Mouse (Mus musculus) hindbrain, embryonic 16.5 days (tissue): Measurements from ENCODE around the gene Zfp423. TPM values are rescaled to one million over a fixed set of nuclear protein-coding genes. Genes with fewer than 3 reads are reported as not detected.

Experiments used
- ATAC-seq: fragments of 200-750 bp; cut with Nextera tagmentation; 2 replicates; pipeline ENCODE4 v1.8.0; 2017; ENCODE audit warnings: moderate TSS enrichment, moderate library complexity
- H3K27ac ChIP-seq: fragments of 300-500 bp; sonication (generic); 2 replicates; pipeline ENCODE4 v1.5.1; 2014; ENCODE audit warnings: low read depth, mild to moderate bottlenecking, control low read depth, low read length, moderate library complexity
- H3K27me3 ChIP-seq: fragments of 300-500 bp; sonication (generic); replicated peaks from 2 replicates; pipeline ENCODE4 v1.6.1; 2014; ENCODE audit warnings: low read length; ENCODE audit not compliant: control insufficient read depth, insufficient read depth
- H3K36me3 ChIP-seq: fragments of 300-500 bp; sonication (generic); 2 replicates; pipeline ENCODE4 v1.6.1; 2014; ENCODE audit warnings: mild to moderate bottlenecking, low read length, moderate library complexity, mixed read lengths; ENCODE audit not compliant: control insufficient read depth, insufficient read depth
- H3K4me1 ChIP-seq: fragments of 300-500 bp; sonication (generic); 2 replicates; pipeline ENCODE4 v1.6.1; 2014; ENCODE audit warnings: low read depth, low read length; ENCODE audit not compliant: control insufficient read depth, insufficient read depth
- H3K4me2 ChIP-seq: fragments of 300-500 bp; sonication (generic); 2 replicates; pipeline ENCODE4 v1.6.1; 2014; ENCODE audit warnings: mild to moderate bottlenecking, low read length, control low read depth, moderate library complexity
- H3K4me3 ChIP-seq: fragments of 300-500 bp; sonication (generic); 2 replicates; pipeline ENCODE4 v1.5.1; 2014; ENCODE audit warnings: mild to moderate bottlenecking, low read length, control low read depth, moderate library complexity
- H3K9ac ChIP-seq: fragments of 300-500 bp; sonication (generic); 2 replicates; pipeline ENCODE4 v1.6.1; 2014; ENCODE audit warnings: low read depth, mild to moderate bottlenecking, control low read depth, low read length, moderate library complexity
- H3K9me3 ChIP-seq: fragments of 300-500 bp; sonication (generic); 2 replicates; pipeline ENCODE4 v1.6.1; 2014; ENCODE audit warnings: mild to moderate bottlenecking, low read length, moderate library complexity; ENCODE audit not compliant: control insufficient read depth
- WGBS: fragments of 180-500 bp; shearing (Covaris S2); extraction: QIAGEN DNeasy Blood & Tissue Kit; methylation state at CpG from one replicate; pipeline ENCODE4 v1.1.7; 2014; 5-methylcytosine and 5-hydroxymethylcytosine counted together
- polyA plus RNA-seq: library from polyadenylated mRNA; unstranded; fragments of >200 nt; fragmentation: Nextera tagmentation; extraction: Ambion mirVana; gene quantifications from 2 replicates; pipeline ENCODE4 v1.2.1, GENCODE M21; 2015

Gene Zfp423
- polyA plus RNA-seq, 1 experiment from 2014 or later, result 21.6 TPM

- Histone ChIP-seq H3K27ac (peak overlapping the region; percentile 49), H3K9me3 (no peaks in the 10 kb centered on the region), H3K4me2 (peak overlapping the region; percentile 6; the same call in 1 of the 2 replicates), H3K4me1 (peaks cover 43% of the 10 kb centered on the region), H3K36me3 (no peaks in the 10 kb centered on the region), H3K4me3 (no peak overlapping the region), H3K27me3 (no peaks in the 10 kb centered on the region), H3K9ac (peak overlapping the region; percentile 10)
- 0 out of 2 replicates have a peak, but pooled peaks have one; percentile 31 for ATAC-seq
- WGBS, result 9% methylated on average over 10 of the region's 11 CpGs
Observed at GRCm38 (mm10) chr8:87708127-87708637, 251.2 kb downstream of the Zfp423 start.

- peak overlapping the region; percentile 49 for H3K27ac ChIP-seq
- ATAC-seq, result no peak
- H3K4me1 ChIP-seq, result peaks cover 50% of the 10 kb centered on the region
- H3K9ac ChIP-seq, result no peak overlapping the region; the same call in 1 of the 2 replicates
- H3K4me3 ChIP-seq, result no peak overlapping the region
- no peaks in the 10 kb centered on the region for H3K36me3 ChIP-seq
- 47% methylated on average over 17 of the region's 17 CpGs for WGBS
- H3K27me3 ChIP-seq, result no peaks in the 10 kb centered on the region
- peak overlapping the region; percentile 6 for H3K4me2 ChIP-seq
- H3K9me3 ChIP-seq, result no peaks in the 10 kb centered on the region
Observed at GRCm38 (mm10) chr8:87707176-87707575, 252.2 kb downstream of the Zfp423 start.

- no peak for ATAC-seq
- Histone ChIP-seq H3K4me1 (peaks cover 49% of the 10 kb centered on the region), H3K27ac (no peak overlapping the region), H3K27me3 (no peaks in the 10 kb centered on the region), H3K36me3 (no peaks in the 10 kb centered on the region), H3K4me2 (no peak overlapping the region), H3K9me3 (no peaks in the 10 kb centered on the region), H3K9ac (no peak overlapping the region), H3K4me3 (no peak overlapping the region)
- 81% methylated on average over 3 of the region's 3 CpGs for WGBS
Observed at GRCm38 (mm10) chr8:87704756-87705155, 254.6 kb downstream of the Zfp423 start.

GRCm38 (mm10) chr8:87702790-87703311, 256.5 kb downstream of the Zfp423 start:
- ATAC-seq, result peak; percentile 88

GRCm38 (mm10) chr8:87702051-87702521, 257.3 kb downstream of the Zfp423 start:
- Histone ChIP-seq H3K9ac (no peak overlapping the region), H3K4me2 (no peak overlapping the region)
- 29% methylated on average over 8 of the region's 8 CpGs for WGBS

More at GRCm38 (mm10) chr8:87702790-87703311, 256.5 kb downstream of the Zfp423 start:
- Histone ChIP-seq H3K27me3 (no peaks in the 10 kb centered on the region), H3K4me2 (peak overlapping the region; percentile 18; the same call in 1 of the 2 replicates), H3K4me3 (no peak overlapping the region), H3K27ac (peak overlapping the region; percentile 86), H3K4me1 (peaks cover 40% of the 10 kb centered on the region), H3K9ac (peak overlapping the region; percentile 5), H3K36me3 (no peaks in the 10 kb centered on the region), H3K9me3 (no peaks in the 10 kb centered on the region)
- 14% methylated on average over 10 of the region's 10 CpGs for WGBS

GRCm38 (mm10) chr8:87701583-87701982, 257.8 kb downstream of the Zfp423 start:
- Histone ChIP-seq H3K27ac (peak overlapping the region; percentile 86), H3K4me1 (peaks cover 37% of the 10 kb centered on the region), H3K9me3 (no peaks in the 10 kb centered on the region), H3K27me3 (no peaks in the 10 kb centered on the region), H3K9ac (no peak overlapping the region), H3K4me3 (no peak overlapping the region), H3K36me3 (no peaks in the 10 kb centered on the region), H3K4me2 (no peak overlapping the region)
- ATAC-seq, result no peak
- 46% methylated on average over 4 of the region's 4 CpGs for WGBS

More at GRCm38 (mm10) chr8:87702051-87702521, 257.3 kb downstream of the Zfp423 start:
- H3K36me3 ChIP-seq, result no peaks in the 10 kb centered on the region
- no peaks in the 10 kb centered on the region for H3K27me3 ChIP-seq
- ATAC-seq, result peak; percentile 72
- no peaks in the 10 kb centered on the region for H3K9me3 ChIP-seq
- no peak overlapping the region for H3K4me3 ChIP-seq
- H3K4me1 ChIP-seq, result peaks cover 36% of the 10 kb centered on the region
- H3K27ac ChIP-seq, result peak overlapping the region; percentile 86

- no peak overlapping the region for H3K4me2 ChIP-seq
- H3K4me3 ChIP-seq, result no peak overlapping the region
- WGBS, result 74% methylated on average over 12 of the region's 12 CpGs
- ATAC-seq, result no peak
- no peaks in the 10 kb centered on the region for H3K27me3 ChIP-seq
- peaks cover 37% of the 10 kb centered on the region for H3K4me1 ChIP-seq
- H3K9ac ChIP-seq, result no peak overlapping the region
- no peak overlapping the region for H3K27ac ChIP-seq
- H3K36me3 ChIP-seq, result no peaks in the 10 kb centered on the region
- no peaks in the 10 kb centered on the region for H3K9me3 ChIP-seq
Observed at GRCm38 (mm10) chr8:87700321-87700720, 259.1 kb downstream of the Zfp423 start.

GRCm38 (mm10) chr8:87697127-87697526, 262.3 kb downstream of the Zfp423 start:
- Histone ChIP-seq H3K27me3 (no peaks in the 10 kb centered on the region), H3K9me3 (no peaks in the 10 kb centered on the region), H3K27ac (no peak overlapping the region), H3K9ac (no peak overlapping the region), H3K4me1 (peaks cover 20% of the 10 kb centered on the region), H3K36me3 (no peaks in the 10 kb centered on the region), H3K4me2 (no peak overlapping the region), H3K4me3 (no peak overlapping the region)
- whole genome bisulfite sequencing, result 31% methylated on average over 9 of the region's 9 CpGs
- no peak for ATAC-seq

- Histone ChIP-seq H3K4me3 (no peak overlapping the region), H3K36me3 (no peaks in the 10 kb centered on the region), H3K4me1 (peaks cover 39% of the 10 kb centered on the region), H3K9ac (no peak overlapping the region), H3K9me3 (no peaks in the 10 kb centered on the region), H3K27me3 (no peaks in the 10 kb centered on the region), H3K4me2 (no peak overlapping the region), H3K27ac (no peak overlapping the region)
- ATAC-seq, result no peak
- 72% methylated on average over 4 of the region's 4 CpGs for WGBS
Observed at GRCm38 (mm10) chr8:87693741-87694140, 265.7 kb downstream of the Zfp423 start.
